Mouse (Mus musculus): ENCODE data around the gene Gamt. TPM values are rescaled to one million over a fixed set of nuclear protein-coding genes. Genes with fewer than 3 reads are reported as not detected.
A peak's percentile ranks its signal among the peaks of the same experiment; 100 is the strongest.
"Not testable (repeated sequence)": the region's sequence is repeated elsewhere in the genome, so short reads cannot be mapped to it uniquely, and the experiment has no call there.

The Gamt gene
- polyA plus RNA-seq, 1 experiment from 2014 or later = 50.0 TPM

DNA sequence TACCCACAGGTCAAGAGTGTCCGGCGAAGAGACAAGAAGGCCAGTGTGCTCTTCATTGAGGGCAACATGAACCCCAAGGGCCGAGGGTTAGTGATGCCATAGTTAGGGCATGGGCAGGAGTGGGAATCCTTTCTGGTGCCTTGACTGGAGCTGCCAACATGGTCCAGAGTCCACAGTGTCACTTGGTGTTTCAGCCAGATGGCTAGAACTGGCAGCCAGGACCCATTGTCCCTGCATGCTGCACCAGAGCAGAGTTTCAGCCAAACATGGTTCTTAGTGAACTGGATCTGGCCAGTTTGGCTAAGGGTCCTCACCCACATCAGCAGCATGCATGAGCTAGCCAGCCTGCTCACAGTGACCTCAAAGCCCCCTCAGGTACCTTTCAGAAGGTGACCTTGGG is 22.5 kb downstream of the Gamt start:
- H3K9me3 ChIP-seq (replicated peaks) = no peaks in the 10 kb centered on the region
- H3K4me3 ChIP-seq = no peak overlapping the region
- no peak for ATAC-seq
- no peak overlapping the region for H3K9ac ChIP-seq
- H3K4me1 ChIP-seq = peaks cover 11% of the 10 kb centered on the region; the same call in 1 of the 2 replicates
- H3K27me3 ChIP-seq (replicated peaks) = no peaks in the 10 kb centered on the region
- H3K36me3 ChIP-seq = peaks cover 100% of the 10 kb centered on the region
- H3K4me2 ChIP-seq = no peak overlapping the region
- no peak overlapping the region for H3K27ac ChIP-seq
- WGBS (ENCODE audit: insufficient replicate concordance) = 82% methylated on average over 3 of the region's 3 CpGs

GRCm38 (mm10) chr10:80237020-80237419 is 23.8 kb downstream of the Gamt start:
- no peak for ATAC-seq
- Histone ChIP-seq H3K9me3 (replicated peaks) (no peaks in the 10 kb centered on the region), H3K4me3 (no peak overlapping the region), H3K27me3 (replicated peaks) (no peaks in the 10 kb centered on the region), H3K27ac (no peak overlapping the region), H3K9ac (no peak overlapping the region), H3K4me2 (no peak overlapping the region), H3K4me1 (peaks cover 18% of the 10 kb centered on the region), H3K36me3 (peaks cover 100% of the 10 kb centered on the region)
- WGBS (ENCODE audit: insufficient replicate concordance) = 73% methylated on average over 4 of the region's 4 CpGs

- WGBS (ENCODE audit: insufficient replicate concordance) = 87% methylated on average over 13 of the region's 13 CpGs
- ATAC-seq = no peak
- H3K36me3 ChIP-seq = peaks cover 100% of the 10 kb centered on the region
Measured at GRCm38 (mm10) chr10:80236145-80236825, 24.5 kb downstream of the Gamt start.

GRCm38 (mm10) chr10:80227877-80228775 is 32.7 kb downstream of the Gamt start:
- Histone ChIP-seq H3K27ac (peak overlapping the region; percentile 93; the same call in 1 of the 2 replicates), H3K36me3 (peaks cover 51% of the 10 kb centered on the region), H3K4me3 (peak overlapping the region; percentile 81), H3K4me2 (peak overlapping the region; percentile 95), H3K4me1 (peaks cover 38% of the 10 kb centered on the region), H3K9ac (peak overlapping the region; percentile 94), H3K9me3 (replicated peaks) (no peaks in the 10 kb centered on the region), H3K27me3 (replicated peaks) (peaks cover 12% of the 10 kb centered on the region; the same call in 1 of the 2 replicates)
- 80% methylated on average over 15 of the region's 15 CpGs for WGBS (ENCODE audit: insufficient replicate concordance)
- no peak for ATAC-seq

More at GRCm38 (mm10) chr10:80236145-80236825, 24.5 kb downstream of the Gamt start:
- H3K4me1 ChIP-seq = peaks cover 13% of the 10 kb centered on the region; the same call in 1 of the 2 replicates
- no peak overlapping the region for H3K27ac ChIP-seq
- no peak overlapping the region for H3K9ac ChIP-seq
- no peaks in the 10 kb centered on the region for H3K27me3 ChIP-seq (replicated peaks)
- H3K4me2 ChIP-seq = no peak overlapping the region
- H3K4me3 ChIP-seq = no peak overlapping the region
- H3K9me3 ChIP-seq (replicated peaks) = no peaks in the 10 kb centered on the region

- H3K4me1 ChIP-seq = peaks cover 30% of the 10 kb centered on the region
- no peaks in the 10 kb centered on the region for H3K9me3 ChIP-seq (replicated peaks)
- peak overlapping the region; percentile 93 for H3K27ac ChIP-seq
- H3K9ac ChIP-seq = peak overlapping the region; percentile 94
- ATAC-seq = no peak
- peaks cover 41% of the 10 kb centered on the region for H3K36me3 ChIP-seq
- peaks cover 12% of the 10 kb centered on the region; the same call in 1 of the 2 replicates for H3K27me3 ChIP-seq (replicated peaks)
- H3K4me2 ChIP-seq = peak overlapping the region; percentile 95
- H3K4me3 ChIP-seq = peak overlapping the region; percentile 81
- 6% methylated on average over 10 of the region's 10 CpGs for WGBS (ENCODE audit: insufficient replicate concordance)
Measured at GRCm38 (mm10) chr10:80227166-80227539, 33.7 kb downstream of the Gamt start.

GRCm38 (mm10) chr10:80226416-80227165 is 34.2 kb downstream of the Gamt start, which contains the start of gene Mum1:
Gene Mum1 (plus strand): TSS chr10:80226434.
- WGBS (ENCODE audit: insufficient replicate concordance) = under 1% methylated on average over 71 of the region's 75 CpGs
- peak; percentile 99 for ATAC-seq
- peaks cover 16% of the 10 kb centered on the region; the same call in 1 of the 2 replicates for H3K27me3 ChIP-seq (replicated peaks)
- no peaks in the 10 kb centered on the region for H3K9me3 ChIP-seq (replicated peaks)
- peaks cover 36% of the 10 kb centered on the region for H3K36me3 ChIP-seq
- H3K4me1 ChIP-seq = peaks cover 29% of the 10 kb centered on the region
- peak within 1 kb of the TSS; percentile 81 for H3K4me3 ChIP-seq
- peak within 1 kb of the TSS; percentile 94 for H3K9ac ChIP-seq
- H3K27ac ChIP-seq = peak within 1 kb of the TSS; percentile 93
- H3K4me2 ChIP-seq = peak within 1 kb of the TSS; percentile 95

GRCm38 (mm10) chr10:80226071-80226415 is 34.8 kb downstream of the Gamt start:
- peaks cover 32% of the 10 kb centered on the region for H3K36me3 ChIP-seq
- peaks cover 29% of the 10 kb centered on the region for H3K4me1 ChIP-seq
- peak overlapping the region; percentile 81 for H3K4me3 ChIP-seq
- ATAC-seq = no peak
- peak overlapping the region; percentile 93; the same call in 1 of the 2 replicates for H3K27ac ChIP-seq
- peaks cover 20% of the 10 kb centered on the region; the same call in 1 of the 2 replicates for H3K27me3 ChIP-seq (replicated peaks)
- H3K4me2 ChIP-seq = peak overlapping the region; percentile 95
- 2% methylated on average over 14 of the region's 14 CpGs for WGBS (ENCODE audit: insufficient replicate concordance)
- no peaks in the 10 kb centered on the region for H3K9me3 ChIP-seq (replicated peaks)
- peak overlapping the region; percentile 64 for H3K9ac ChIP-seq

- H3K36me3 ChIP-seq; H3K9ac ChIP-seq; ATAC-seq; H3K27ac ChIP-seq; H3K9me3 ChIP-seq (replicated peaks); H3K4me3 ChIP-seq; H3K4me2 ChIP-seq: not testable (repeated sequence)
- H3K4me1 ChIP-seq = peaks cover 22% of the 10 kb centered on the region
- peaks cover 45% of the 10 kb centered on the region for H3K27me3 ChIP-seq (replicated peaks)
- WGBS (ENCODE audit: insufficient replicate concordance) = 29% methylated on average over 2 of the region's 2 CpGs
Measured at GRCm38 (mm10) chr10:80223137-80223536, 37.7 kb downstream of the Gamt start.

DNA sequence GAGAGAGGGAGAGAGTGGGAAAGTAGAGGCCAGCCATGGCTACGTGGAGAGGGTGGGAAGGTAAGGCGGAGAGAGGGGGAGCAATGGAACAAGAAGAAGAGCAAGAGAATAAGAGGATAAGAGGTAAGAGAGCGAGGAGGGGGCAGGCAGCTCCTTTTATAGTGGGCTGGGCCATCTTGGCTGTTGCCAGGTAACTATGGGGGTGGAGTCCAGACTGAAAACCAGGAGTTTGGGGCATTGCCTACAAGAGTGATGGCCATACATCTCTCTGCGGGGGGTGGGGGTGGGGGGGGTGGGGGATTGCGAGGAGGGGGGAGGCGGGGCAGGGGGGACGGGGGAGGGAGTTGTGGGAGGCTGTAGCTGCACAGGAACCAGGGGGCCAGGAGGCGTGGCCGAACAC is 40.1 kb downstream of the Gamt start:
- H3K27me3 ChIP-seq (replicated peaks) = peaks cover 49% of the 10 kb centered on the region
- 37% methylated on average over 8 of the region's 9 CpGs for WGBS (ENCODE audit: insufficient replicate concordance)
- H3K4me1 ChIP-seq = peaks cover 3% of the 10 kb centered on the region
- ATAC-seq = no peak
- H3K27ac ChIP-seq = no peak overlapping the region
- no peaks in the 10 kb centered on the region for H3K9me3 ChIP-seq (replicated peaks)
- H3K4me2 ChIP-seq = no peak overlapping the region
- no peaks in the 10 kb centered on the region for H3K36me3 ChIP-seq
- H3K4me3 ChIP-seq = no peak overlapping the region
- H3K9ac ChIP-seq = no peak overlapping the region

DNA sequence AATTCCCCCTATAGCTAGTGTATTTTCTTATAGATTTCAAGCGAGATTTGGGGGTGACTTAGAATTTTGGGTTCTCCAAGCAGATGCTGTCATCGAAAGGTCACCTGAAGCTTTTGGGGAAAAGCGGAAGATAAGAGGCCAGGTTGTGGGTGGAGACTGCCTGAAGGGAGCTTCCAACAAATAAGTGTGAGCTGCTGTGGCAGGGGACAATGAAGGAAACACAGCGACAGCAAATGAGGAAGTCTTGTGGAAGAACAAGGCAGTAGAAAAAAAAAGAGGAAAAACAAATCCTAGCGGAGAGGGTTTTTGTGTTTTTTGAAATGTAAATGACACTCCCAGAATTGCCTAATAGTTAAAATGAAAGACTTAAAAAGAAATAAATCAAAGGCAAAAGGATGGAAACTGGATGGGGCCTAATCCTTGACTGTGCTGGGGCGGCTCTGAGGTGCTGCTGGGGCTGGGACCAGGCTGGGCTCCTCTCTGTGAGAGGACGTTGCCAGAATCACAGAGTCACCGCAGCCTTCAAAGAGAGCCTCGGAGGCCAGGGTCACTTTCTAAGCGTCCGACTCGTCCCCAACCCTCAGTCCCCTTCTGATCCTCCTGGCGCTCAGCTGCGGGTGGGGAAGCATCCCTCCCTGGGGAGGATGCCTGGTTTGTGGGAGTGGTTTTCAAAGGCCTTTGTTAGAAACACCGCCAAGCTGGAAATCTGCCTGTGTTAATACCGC is 45.6 kb downstream of the Gamt start:
- WGBS (ENCODE audit: insufficient replicate concordance) = 20% methylated on average over 16 of the region's 16 CpGs
- H3K4me3 ChIP-seq = no peak overlapping the region
- H3K36me3 ChIP-seq = no peaks in the 10 kb centered on the region
- no peaks in the 10 kb centered on the region for H3K4me1 ChIP-seq
- no peak overlapping the region for H3K9ac ChIP-seq
- H3K27ac ChIP-seq = no peak overlapping the region
- no peaks in the 10 kb centered on the region for H3K9me3 ChIP-seq (replicated peaks)
- H3K4me2 ChIP-seq = no peak overlapping the region
- peaks cover 25% of the 10 kb centered on the region for H3K27me3 ChIP-seq (replicated peaks)
- no peak for ATAC-seq

DNA sequence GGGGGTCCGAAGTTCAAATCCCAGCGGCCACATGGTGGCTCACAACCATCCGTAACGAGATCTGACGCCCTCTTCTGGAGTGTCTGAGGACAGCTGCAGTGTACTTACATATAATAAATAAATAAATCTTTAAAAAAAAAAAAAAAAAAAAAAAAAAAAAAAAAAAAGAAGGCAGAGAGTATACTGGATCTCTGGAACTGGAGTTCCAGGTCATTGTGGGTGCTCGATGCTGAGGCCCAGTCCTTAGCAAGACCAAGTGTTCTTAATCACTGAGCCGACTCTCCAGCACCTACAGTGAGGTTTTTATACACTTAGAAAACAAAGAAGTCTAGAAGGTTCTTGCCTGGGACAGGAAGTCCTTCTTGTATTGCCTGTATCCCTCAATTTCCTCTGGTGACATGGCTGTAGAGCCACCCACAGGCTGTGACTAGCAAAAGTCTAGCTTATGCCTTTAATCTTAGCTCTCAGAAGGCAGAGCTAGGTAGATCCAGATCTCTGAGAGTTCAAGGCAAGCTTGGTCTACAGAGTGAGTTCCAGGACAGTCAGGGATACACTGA is 49.2 kb downstream of the Gamt start:
- peaks cover 32% of the 10 kb centered on the region for H3K27me3 ChIP-seq (replicated peaks)
- 63% methylated on average over 7 of the region's 7 CpGs for WGBS (ENCODE audit: insufficient replicate concordance)
- H3K4me3 ChIP-seq; ATAC-seq; H3K4me2 ChIP-seq; H3K9me3 ChIP-seq (replicated peaks); H3K36me3 ChIP-seq; H3K9ac ChIP-seq; H3K4me1 ChIP-seq; H3K27ac ChIP-seq: not testable (repeated sequence)
